In genomic region chr11:56827499-56827898, GRCm38 (mm10) we compare ENCODE assay signal across 26 mouse cellular contexts.
DNase-seq lines count a peak whose midpoint lies in the region; ATAC-seq and TF ChIP-seq lines count a peak whose summit lies in the region.
"Had no signal": no experiment of that assay in that cellular context is flagged by ENCODE, and none has a peak within 500 bp of the region (broad histone marks: within the 10 kb centered on the region; RNA-seq: fewer than 3 reads in every experiment).

No protein-coding gene starts in this region.

- no peak overlapping the region for H3K9ac ChIP-seq in midbrain, embryonic 14.5 days (replicated peaks; ENCODE audit: low read length)
- H3K9ac ChIP-seq in midbrain, embryonic 16.5 days (ENCODE audit: low read depth, low read length): no peak overlapping the region
- H3K9ac ChIP-seq: embryonic facial prominence, embryonic 15.5 days; forebrain, postnatal 0 days; hindbrain, embryonic 14.5 days had no signal

- H3K27me3 ChIP-seq in midbrain, embryonic 14.5 days (ENCODE audit: control insufficient read depth, insufficient read depth, low read length): no peaks in the 10 kb centered on the region
- no peaks in the 10 kb centered on the region for H3K27me3 ChIP-seq in midbrain, embryonic 16.5 days (ENCODE audit: control insufficient read depth, insufficient read depth, low read depth, low read length)
- H3K27me3 ChIP-seq: CH12.LX; embryonic facial prominence, embryonic 15.5 days had no signal

- H3K4me1 ChIP-seq in midbrain, embryonic 14.5 days (ENCODE audit: control insufficient read depth, insufficient read depth, low read length): no peaks in the 10 kb centered on the region
- H3K4me1 ChIP-seq in midbrain, embryonic 16.5 days (ENCODE audit: control insufficient read depth, insufficient read depth, low read length): no peaks in the 10 kb centered on the region
- H3K4me1 ChIP-seq: embryonic facial prominence, embryonic 15.5 days; hindbrain, embryonic 10.5 days had no signal

- TF ChIP-seq CTCF in left cerebral cortex, adult 2 months (IDR thresholded peaks at IDR 0.05): no peak

- WGBS in midbrain, embryonic 14.5 days: 66% methylated on average over 5 of the region's 5 CpGs
- 69% methylated on average over 5 of the region's 5 CpGs for WGBS in midbrain, embryonic 16.5 days

- no peak for ATAC-seq in cerebellum, adult (ENCODE audit: insufficient number of reproducible peaks, low FRiP score, low TSS enrichment)
- ATAC-seq in midbrain, embryonic 14.5 days (ENCODE audit: low FRiP score, low TSS enrichment): no peak
- no peak for ATAC-seq in midbrain, embryonic 16.5 days
- ATAC-seq: forebrain, embryonic 14.5 days; forebrain, postnatal 0 days had no signal

- no peaks in the 10 kb centered on the region for H3K36me3 ChIP-seq in midbrain, embryonic 14.5 days (ENCODE audit: control insufficient read depth, insufficient read depth, low read length)
- H3K36me3 ChIP-seq in midbrain, embryonic 16.5 days (ENCODE audit: control insufficient read depth, insufficient read depth, low read length): no peaks in the 10 kb centered on the region
- H3K36me3 ChIP-seq: embryonic facial prominence, embryonic 15.5 days; G1E; hindbrain, embryonic 10.5 days had no signal

- H3K4me3 ChIP-seq in left cerebral cortex, adult 2 months: no peak overlapping the region
- no peak overlapping the region for H3K4me3 ChIP-seq in midbrain, embryonic 14.5 days (replicated peaks; ENCODE audit: low read depth, low read length)
- H3K4me3 ChIP-seq in midbrain, embryonic 16.5 days (ENCODE audit: low read depth, low read length): no peak overlapping the region
- H3K4me3 ChIP-seq: embryonic facial prominence, embryonic 15.5 days; gastrocnemius, adult 2 months; hindbrain, embryonic 10.5 days had no signal

- no peak overlapping the region for H3K4me2 ChIP-seq in midbrain, embryonic 14.5 days (ENCODE audit: low read length)
- no peak overlapping the region for H3K4me2 ChIP-seq in midbrain, embryonic 16.5 days (ENCODE audit: low read length)
- H3K4me2 ChIP-seq: embryonic facial prominence, embryonic 15.5 days; heart, embryonic 11.5 days; hindbrain, embryonic 14.5 days had no signal

- peak; percentile 77 to 79 for DNase-seq in cerebellum, postnatal 14 days
- DNase-seq in left cerebral cortex, postnatal 4 days: peak; percentile 72
- no peak for DNase-seq in left cerebral cortex, adult 2 months (ENCODE audit: extremely low spot score in 1 of 2, low spot score in 2 of 2)
- peak; percentile 18 for DNase-seq in midbrain, embryonic 14.5 days
- peak; percentile 36 for DNase-seq in Muller cell, postnatal 12 days (ENCODE audit: inconsistent ontology term)
- DNase-seq in heart, postnatal 4 days: no peak
- DNase-seq: adrenal gland, adult 2 months; adrenal gland, postnatal 14 days; B cell, adult 2 months; cerebellum, adult 11-12 months; cerebellum, adult 8-10 months; cerebellum, postnatal 36 days; embryo, embryonic 11 days; forebrain, postnatal 0 days; gastrocnemius, adult 2 months; gastrocnemius, postnatal 14 days; heart, adult 11 months had no signal

- intact Hi-C loops in left cerebral cortex, postnatal 4 days (cut with DNase I): no loop called here
- intact Hi-C loops in left cerebral cortex, adult 2 months (cut with DNase I): no loop called here

- no peaks in the 10 kb centered on the region for H3K9me3 ChIP-seq in midbrain, embryonic 14.5 days (ENCODE audit: control insufficient read depth, low read length)
- no peaks in the 10 kb centered on the region for H3K9me3 ChIP-seq in midbrain, embryonic 16.5 days (replicated peaks; ENCODE audit: control insufficient read depth, low read length, poor library complexity, severe bottlenecking)
- H3K9me3 ChIP-seq: embryonic facial prominence, embryonic 15.5 days; hindbrain, embryonic 10.5 days had no signal

- H3K27ac ChIP-seq in left cerebral cortex, adult 2 months: no peak overlapping the region
- H3K27ac ChIP-seq in midbrain, embryonic 14.5 days (replicated peaks; ENCODE audit: low read depth, low read length): no peak overlapping the region
- H3K27ac ChIP-seq in midbrain, embryonic 16.5 days (ENCODE audit: low read length): no peak overlapping the region
- H3K27ac ChIP-seq: embryonic facial prominence, embryonic 15.5 days; gastrocnemius, adult 2 months; hindbrain, embryonic 10.5 days; hindbrain, embryonic 14.5 days had no signal

Comparison
In these comparisons a context has a peak if more than half of its experiments do, and no peak if none do; other contexts are left out.
1. DNase-seq: peak in cerebellum, postnatal 14 days (2 of 2), left cerebral cortex, postnatal 4 days (single experiment), midbrain, embryonic 14.5 days (single experiment) and Muller cell, postnatal 12 days (single experiment); none in left cerebral cortex, adult 2 months (0 of 2) and heart, postnatal 4 days (single experiment).